Mouse (Mus musculus): ENCODE measurements around the gene Zfp513.
"Not testable (repeated sequence)": the region's sequence is repeated elsewhere in the genome, so short reads cannot be mapped to it uniquely, and the experiment has no call there.

The Zfp513 gene

GRCm38 (mm10) chr5:31201742-31202590 lies at the start of gene Zfp513:
Zfp513 (minus strand) TSS chr5:31202303.
- DNase-seq = peak; percentile 91

GRCm38 (mm10) chr5:31251541-31252101 lies 49.5 kb upstream of the Zfp513 start, which contains the start of gene Krtcap3:
Krtcap3 (plus strand) TSS chr5:31251691.
- peak; percentile 19 for DNase-seq

GRCm38 (mm10) chr5:31250716-31251115 lies 48.6 kb upstream of the Zfp513 start:
- DNase-seq = no peak

GRCm38 (mm10) chr5:31242191-31242590 lies 40.1 kb upstream of the Zfp513 start:
- DNase-seq = no peak

- no peak for DNase-seq
Observed at GRCm38 (mm10) chr5:31241522-31242034, 39.5 kb upstream of the Zfp513 start.

- DNase-seq = peak; percentile 92
Observed at GRCm38 (mm10) chr5:31240637-31241521, 38.8 kb upstream of the Zfp513 start, which contains the start of the genes Nrbp1 and Gm9970. Nrbp1 (plus strand) TSS chr5:31240864. Gm9970 (minus strand) TSS chr5:31241232.

GRCm38 (mm10) chr5:31226641-31227040 lies 24.5 kb upstream of the Zfp513 start:
- DNase-seq = no peak

GRCm38 (mm10) chr5:31222696-31223095 lies 20.6 kb upstream of the Zfp513 start:
- DNase-seq = no peak

GRCm38 (mm10) chr5:31221304-31221945 lies 19.3 kb upstream of the Zfp513 start:
- peak; percentile 40 for DNase-seq

- peak; percentile 97 for DNase-seq
Observed at GRCm38 (mm10) chr5:31220448-31221303, 18.6 kb upstream of the Zfp513 start, which contains the start of gene Ppm1g. Ppm1g (minus strand) TSS chr5:31220687.

- peak; percentile 63 for DNase-seq
Observed at GRCm38 (mm10) chr5:31219911-31220447, 17.9 kb upstream of the Zfp513 start.

GRCm38 (mm10) chr5:31219474-31219873 lies 17.4 kb upstream of the Zfp513 start:
- no peak for DNase-seq

GRCm38 (mm10) chr5:31219070-31219469 lies 17.0 kb upstream of the Zfp513 start:
- no peak for DNase-seq

- DNase-seq = no peak
Observed at GRCm38 (mm10) chr5:31218294-31218693, 16.2 kb upstream of the Zfp513 start.

GRCm38 (mm10) chr5:31216554-31216953 lies 14.5 kb upstream of the Zfp513 start:
- DNase-seq = not testable (repeated sequence)

- DNase-seq = no peak
Observed at GRCm38 (mm10) chr5:31204421-31204820, 2.3 kb upstream of the Zfp513 start.

GRCm38 (mm10) chr5:31203866-31204265 lies 1.8 kb upstream of the Zfp513 start:
- no peak for DNase-seq

- no peak for DNase-seq
Observed at GRCm38 (mm10) chr5:31202933-31203332, 830 bp upstream of the Zfp513 start.

- DNase-seq = no peak
Observed at GRCm38 (mm10) chr5:31201042-31201741, 911 bp downstream of the Zfp513 start.

GRCm38 (mm10) chr5:31200327-31200768 lies 1.8 kb downstream of the Zfp513 start:
- no peak for DNase-seq

Data from right cerebral cortex, postnatal 4 days (tissue).